Mouse (Mus musculus) gastrocnemius, postnatal 25 days (tissue): ENCODE results near the gene Chaf1a. TPM values are rescaled to one million over a fixed set of nuclear protein-coding genes. Genes with fewer than 3 reads are reported as not detected.
A peak's percentile ranks its signal among the peaks of the same experiment; 100 is the strongest.

Source experiments
- DNase-seq: peaks from one replicate; pipeline ENCODE4 v3.0.0; 2022
- total RNA-seq, 2 experiments: library from RNA; stranded (reverse); gene quantifications; 1 replicate in 1 of 2; 2 replicates in 1 of 2; pipeline ENCODE4 v1.2.3; 2021

Chaf1a gene
- total RNA-seq, 2 experiments from 2014 or later: 0.79 to 1.3 TPM

DNA sequence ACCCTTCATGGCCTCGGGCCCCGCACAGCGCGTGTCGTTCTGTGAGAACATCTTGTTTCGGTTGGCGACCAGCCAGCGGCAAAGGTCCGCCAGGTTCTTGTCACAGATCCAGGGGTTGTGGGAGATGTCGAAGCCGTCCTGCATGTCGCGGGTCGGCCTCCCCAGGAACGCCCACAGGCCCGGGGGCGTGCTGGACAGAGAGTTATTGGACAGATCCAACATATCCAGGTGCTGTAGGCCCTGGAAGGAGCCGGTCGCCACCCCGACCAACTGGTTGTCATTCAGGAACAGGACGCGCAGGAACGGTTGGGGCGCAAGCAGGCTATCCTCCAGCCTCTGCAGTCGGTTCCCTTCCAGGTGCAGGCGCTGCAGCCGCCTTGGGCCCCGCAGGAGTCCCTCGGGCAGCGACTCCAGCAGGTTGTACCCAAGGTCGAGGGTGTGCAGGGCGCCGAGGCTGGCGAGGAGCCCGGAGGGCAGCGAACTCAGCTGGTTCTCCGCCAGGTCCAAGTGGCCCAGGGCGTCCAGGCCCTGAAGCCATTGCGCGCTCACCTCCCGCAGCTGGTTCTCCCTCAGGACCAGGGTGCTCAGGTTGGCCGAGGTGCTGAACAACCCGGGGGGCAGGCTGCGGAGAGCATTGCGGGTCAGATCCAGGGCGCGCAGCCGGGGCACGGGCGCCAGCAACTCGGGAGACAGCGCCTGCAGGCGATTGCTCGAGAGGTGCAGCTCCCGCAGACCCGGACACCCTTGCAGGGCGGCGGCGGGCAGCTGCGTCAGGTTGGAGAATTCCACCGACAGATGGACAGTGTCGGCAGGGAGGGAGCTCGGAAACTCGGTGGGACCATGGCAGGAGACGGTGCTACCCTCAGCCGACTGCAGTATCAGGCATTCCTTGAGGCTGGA is 80.0 kb downstream of the Chaf1a start:
- peak; percentile 75 for DNase-seq

DNA sequence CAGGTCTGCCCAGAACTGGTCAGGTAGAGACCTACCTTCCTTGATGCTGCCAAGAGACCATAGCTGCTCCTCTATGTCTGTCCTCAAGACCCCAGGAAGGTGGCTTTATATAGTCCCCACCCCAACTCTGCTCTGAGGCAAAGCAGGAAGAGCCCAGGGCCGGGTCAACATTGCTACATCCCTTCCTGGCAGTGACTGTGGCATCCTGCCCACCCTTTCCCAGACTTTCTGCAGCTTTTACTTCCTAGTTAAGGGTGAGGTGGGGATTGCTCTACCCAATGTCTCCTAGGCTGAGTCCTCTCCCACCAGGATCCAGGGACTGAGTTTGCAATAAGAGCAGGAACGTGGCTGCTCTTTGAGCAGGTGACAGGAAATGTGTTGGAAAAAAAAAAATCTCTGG is 81.6 kb downstream of the Chaf1a start, which contains the start of gene Lrg1:
Gene Lrg1, minus strand, starts transcription at position 176 of the 400 bp plus-strand sequence.
- no peak for DNase-seq

Other genes with a start within 250 kb of the Chaf1a start
- 1 to 10 TPM; 2.7 to 3.2 TPM for gene Zfp119a, start 161.5 kb upstream of the Chaf1a start, total RNA-seq
- 1 to 10 TPM; 2.6 to 3.4 TPM for gene Zfp959, start 148.3 kb upstream of the Chaf1a start, total RNA-seq
- gene Zfp119b, start 90.9 kb upstream of the Chaf1a start, total RNA-seq: 1 to 10 TPM; 3.0 to 3.1 TPM
- gene Ebi3, start 87.8 kb upstream of the Chaf1a start, total RNA-seq: under 1 TPM in 1 of 2 experiments, not detected in 1; 0.31 TPM
- gene Yju2, start 81.3 kb upstream of the Chaf1a start, total RNA-seq: 1 to 10 TPM; 7.8 TPM
- gene Shd, start 70.0 kb upstream of the Chaf1a start, total RNA-seq: under 1 TPM in 1 of 2 experiments, not detected in 1; 0.28 TPM
- gene Fsd1, start 53.9 kb upstream of the Chaf1a start, total RNA-seq: not detected
- 1 to 10 TPM; 2.6 to 4.9 TPM for gene Stap2, start 34.9 kb upstream of the Chaf1a start, total RNA-seq
- gene Mpnd, start 34.7 kb upstream of the Chaf1a start, total RNA-seq: 10 to 100 TPM; 43.3 to 44.4 TPM
- gene Sh3gl1, start 3.8 kb upstream of the Chaf1a start, total RNA-seq: 10 to 100 TPM; 10.8 to 12.4 TPM
- gene Ubxn6, start 34.6 kb downstream of the Chaf1a start, total RNA-seq: 10 to 100 TPM; 42.7 to 46.1 TPM
- gene Hdgfl2, start 39.2 kb downstream of the Chaf1a start, total RNA-seq: 10 to 100 TPM; 21.5 to 24.2 TPM
- 100 to 1,000 TPM; 177 to 234 TPM for gene Plin4, start 69.4 kb downstream of the Chaf1a start, total RNA-seq
- gene Plin5, start 77.2 kb downstream of the Chaf1a start, total RNA-seq: 10 to 100 TPM; 27.7 to 29.0 TPM
- 10 to 100 TPM; 13.4 to 24.9 TPM for gene Lrg1, start 81.6 kb downstream of the Chaf1a start, total RNA-seq
- 1 to 10 TPM; 1.9 to 4.2 TPM for gene Sema6b, start 99.9 kb downstream of the Chaf1a start, total RNA-seq
- gene Tnfaip8l1, start 122.0 kb downstream of the Chaf1a start, total RNA-seq: under 1 TPM; 0.64 to 0.78 TPM
- gene Mydgf, start 143.5 kb downstream of the Chaf1a start, total RNA-seq: 10 to 100 TPM; 20.3 to 21.7 TPM
- gene Dpp9, start 178.5 kb downstream of the Chaf1a start, total RNA-seq: 10 to 100 TPM; 27.1 to 31.8 TPM
- gene Fem1a, start 216.4 kb downstream of the Chaf1a start, total RNA-seq: 100 to 1,000 TPM; 133 to 135 TPM
- gene Ticam1, start 236.3 kb downstream of the Chaf1a start, total RNA-seq: 1 to 10 TPM; 2.8 to 3.0 TPM